Mouse (Mus musculus) kidney, embryonic 14.5 days (tissue): Measurements from ENCODE around the gene Prkcz. TPM values are rescaled to one million over a fixed set of nuclear protein-coding genes. Genes with fewer than 3 reads are reported as not detected.

Experiments used
- ATAC-seq: fragments of 200-750 bp; cut with Nextera tagmentation; 2 replicates; pipeline ENCODE4 v1.8.0; 2017; ENCODE audit warnings: moderate number of reproducible peaks, mild to moderate bottlenecking, moderate TSS enrichment, moderate library complexity; ENCODE audit not compliant: low FRiP score, low TSS enrichment
- H3K27ac ChIP-seq: fragments of 300-500 bp; sonication (generic); 2 replicates; pipeline ENCODE4 v1.5.1; 2014; ENCODE audit warnings: low read depth, mild to moderate bottlenecking, low read length, moderate library complexity, mixed read lengths
- H3K27me3 ChIP-seq: fragments of 300-500 bp; sonication (generic); 2 replicates; pipeline ENCODE4 v1.6.1; 2014; ENCODE audit warnings: mild to moderate bottlenecking, low read length; ENCODE audit not compliant: control insufficient read depth, insufficient read depth
- H3K36me3 ChIP-seq: fragments of 300-500 bp; sonication (generic); 2 replicates; pipeline ENCODE4 v1.6.1; 2014; ENCODE audit warnings: low read length, mixed read lengths; ENCODE audit not compliant: control insufficient read depth, insufficient read depth
- H3K4me1 ChIP-seq: fragments of 300-500 bp; sonication (generic); 2 replicates; pipeline ENCODE4 v1.6.1; 2014; ENCODE audit warnings: low read length, mixed read lengths; ENCODE audit not compliant: control insufficient read depth, insufficient read depth
- H3K4me2 ChIP-seq: fragments of 300-500 bp; sonication (generic); replicated peaks from 2 replicates; pipeline ENCODE4 v1.6.1; 2014; ENCODE audit warnings: low read depth, mild to moderate bottlenecking, low read length
- H3K4me3 ChIP-seq: fragments of 300-500 bp; sonication (generic); 2 replicates; pipeline ENCODE4 v1.5.1; 2014; ENCODE audit warnings: mild to moderate bottlenecking, low read length
- H3K9ac ChIP-seq: fragments of 300-500 bp; sonication (generic); 2 replicates; pipeline ENCODE4 v1.6.1; 2014; ENCODE audit warnings: low read depth, mild to moderate bottlenecking, low read length, moderate library complexity
- H3K9me3 ChIP-seq: fragments of 300-500 bp; sonication (generic); 2 replicates; pipeline ENCODE4 v1.6.1; 2016; ENCODE audit warnings: low read length; ENCODE audit not compliant: control insufficient read depth
- WGBS: fragments of 180-500 bp; shearing (Covaris S2); extraction: QIAGEN DNeasy Blood & Tissue Kit; methylation state at CpG from one replicate; pipeline ENCODE4 v1.1.7; 2014; 5-methylcytosine and 5-hydroxymethylcytosine counted together
- polyA plus RNA-seq: library from polyadenylated mRNA; unstranded; fragments of >200 nt; fragmentation: Nextera tagmentation; extraction: Ambion mirVana; gene quantifications from 2 replicates; pipeline ENCODE4 v1.2.1, GENCODE M21; 2014

Prkcz gene
- polyA plus RNA-seq, 1 experiment from 2014 or later, result 10.2 TPM

DNA sequence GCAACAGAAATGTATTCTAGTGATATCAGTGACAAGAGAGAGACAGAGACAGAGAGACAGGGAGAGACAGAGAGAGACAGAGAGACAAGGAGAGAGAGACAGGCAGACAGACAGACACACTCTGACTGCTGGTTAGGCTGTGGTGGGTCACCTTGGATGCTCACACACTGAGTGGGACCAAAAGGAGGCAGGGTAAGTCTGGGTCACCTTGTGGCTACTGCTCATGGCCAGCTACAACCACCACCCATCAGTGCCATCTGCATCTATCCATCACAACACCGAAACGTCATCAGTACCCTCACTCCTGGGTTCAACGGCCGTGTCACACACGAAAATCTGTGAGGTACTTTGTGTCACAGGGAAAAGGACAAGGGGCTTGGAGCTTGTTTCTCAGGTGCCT, 53.6 kb downstream of the Prkcz start:
- Histone ChIP-seq H3K9me3 (no peaks in the 10 kb centered on the region), H3K4me3 (0 out of 2 replicates have a peak overlapping the region, but pooled peaks have one; percentile 2), H3K9ac (peak overlapping the region; percentile 28; the same call in 1 of the 2 replicates), H3K36me3 (no peaks in the 10 kb centered on the region), H3K27me3 (no peaks in the 10 kb centered on the region), H3K4me1 (peaks cover 13% of the 10 kb centered on the region; the same call in 1 of the 2 replicates), H3K4me2 (peak overlapping the region; percentile 13; the same call in 1 of the 2 replicates), H3K27ac (0 out of 2 replicates have a peak overlapping the region, but pooled peaks have one; percentile 24)
- 71% methylated on average over 5 of the region's 5 CpGs for WGBS
- no peak for ATAC-seq

DNA sequence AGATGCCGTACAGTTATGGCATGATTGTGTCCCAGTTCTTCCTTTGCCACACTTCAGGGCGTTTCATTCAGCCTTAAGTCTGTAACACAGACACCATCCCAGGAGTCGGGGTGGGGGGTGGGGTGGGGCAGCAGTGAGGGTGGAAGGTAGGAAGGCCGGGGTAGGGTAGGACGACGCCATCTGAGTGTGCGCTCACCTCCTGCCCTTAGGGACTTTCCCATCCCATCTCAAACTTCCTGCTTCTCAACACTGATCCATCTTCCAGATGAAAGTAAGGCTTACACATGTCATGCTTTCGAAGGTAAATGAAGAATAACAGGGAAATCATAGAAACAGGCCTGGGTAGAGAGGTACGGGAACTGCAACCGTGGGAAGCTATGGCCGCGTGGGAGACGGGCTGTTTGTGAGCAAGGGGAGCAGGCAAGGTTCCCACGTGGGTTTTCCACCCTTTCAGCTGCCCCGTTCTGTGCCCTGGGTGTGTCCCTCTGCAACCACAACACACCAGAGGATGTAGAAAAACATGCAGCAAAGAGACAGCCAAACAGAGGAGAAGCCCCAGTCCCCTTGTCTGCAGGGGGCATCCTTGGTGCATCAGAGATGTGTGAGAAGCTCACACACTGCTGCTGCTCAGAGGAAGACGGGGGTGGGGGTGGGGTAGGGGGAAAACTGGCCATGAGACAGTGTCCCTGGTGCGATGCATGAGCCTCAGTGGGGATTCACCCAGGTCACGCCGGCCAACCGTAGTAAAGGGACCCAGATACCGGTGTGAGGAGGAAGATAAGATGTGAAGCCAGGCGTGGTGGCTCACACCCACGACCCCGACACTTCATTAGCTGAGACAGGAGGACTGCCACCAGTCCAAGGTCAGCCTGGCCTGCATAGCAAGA, 54.6 kb downstream of the Prkcz start:
- Histone ChIP-seq H3K27ac (no peak overlapping the region), H3K27me3 (no peaks in the 10 kb centered on the region), H3K4me1 (peaks cover 13% of the 10 kb centered on the region; the same call in 1 of the 2 replicates), H3K9ac (no peak overlapping the region), H3K36me3 (no peaks in the 10 kb centered on the region), H3K4me3 (no peak overlapping the region), H3K4me2 (no peak overlapping the region), H3K9me3 (no peaks in the 10 kb centered on the region)
- 49% methylated on average over 24 of the region's 24 CpGs for WGBS
- no peak for ATAC-seq

- no peaks in the 10 kb centered on the region for H3K36me3 ChIP-seq
- H3K27me3 ChIP-seq, result no peaks in the 10 kb centered on the region
- peaks cover 13% of the 10 kb centered on the region; the same call in 1 of the 2 replicates for H3K4me1 ChIP-seq
- H3K27ac ChIP-seq, result no peak overlapping the region
- 63% methylated on average over 8 of the region's 8 CpGs for WGBS
- no peak overlapping the region for H3K9ac ChIP-seq
- H3K9me3 ChIP-seq, result no peaks in the 10 kb centered on the region
- no peak overlapping the region for H3K4me2 ChIP-seq
- no peak for ATAC-seq
- H3K4me3 ChIP-seq, result no peak overlapping the region
Measured at GRCm38 (mm10) chr4:155305531-155306031, 55.6 kb downstream of the Prkcz start.

GRCm38 (mm10) chr4:155304508-155305096, 56.6 kb downstream of the Prkcz start:
- Histone ChIP-seq H3K27me3 (no peaks in the 10 kb centered on the region), H3K4me1 (peaks cover 13% of the 10 kb centered on the region; the same call in 1 of the 2 replicates), H3K36me3 (no peaks in the 10 kb centered on the region), H3K27ac (no peak overlapping the region), H3K9me3 (no peaks in the 10 kb centered on the region), H3K4me3 (no peak overlapping the region), H3K9ac (no peak overlapping the region), H3K4me2 (no peak overlapping the region)
- ATAC-seq, result no peak
- WGBS, result 87% methylated on average over 7 of the region's 7 CpGs

GRCm38 (mm10) chr4:155301965-155302364, 59.2 kb downstream of the Prkcz start:
- no peak overlapping the region for H3K27ac ChIP-seq
- 31% methylated on average over 4 of the region's 4 CpGs for WGBS

DNA sequence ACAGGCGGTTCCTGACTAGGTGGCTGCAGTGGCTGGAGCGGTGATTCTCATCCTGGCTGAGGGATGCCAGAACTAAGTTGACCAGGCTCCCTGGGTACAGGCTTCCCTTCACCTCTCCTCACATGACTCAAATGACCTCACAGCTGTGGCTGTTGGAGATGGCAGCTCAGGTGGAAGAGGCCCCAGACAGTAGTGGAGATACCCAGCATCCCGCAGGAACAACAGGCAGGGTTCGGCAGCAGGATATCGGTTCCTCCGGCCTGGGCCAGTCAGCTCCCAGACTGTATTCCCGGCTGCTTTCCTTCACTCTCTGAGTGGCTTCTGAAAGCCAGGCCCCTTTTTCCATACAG, 60.1 kb downstream of the Prkcz start:
- Histone ChIP-seq H3K27me3 (no peaks in the 10 kb centered on the region), H3K4me1 (no peaks in the 10 kb centered on the region), H3K9ac (no peak overlapping the region), H3K36me3 (no peaks in the 10 kb centered on the region), H3K27ac (no peak overlapping the region), H3K9me3 (no peaks in the 10 kb centered on the region), H3K4me3 (no peak overlapping the region), H3K4me2 (no peak overlapping the region)
- 93% methylated on average over 7 of the region's 7 CpGs for WGBS
- no peak for ATAC-seq

More at GRCm38 (mm10) chr4:155301965-155302364, 59.2 kb downstream of the Prkcz start:
- H3K36me3 ChIP-seq, result no peaks in the 10 kb centered on the region
- no peaks in the 10 kb centered on the region for H3K9me3 ChIP-seq
- H3K27me3 ChIP-seq, result no peaks in the 10 kb centered on the region
- no peak overlapping the region for H3K4me3 ChIP-seq
- H3K4me2 ChIP-seq, result no peak overlapping the region
- H3K9ac ChIP-seq, result no peak overlapping the region
- H3K4me1 ChIP-seq, result peaks cover 5% of the 10 kb centered on the region; the same call in 1 of the 2 replicates
- no peak for ATAC-seq

- Histone ChIP-seq H3K36me3 (no peaks in the 10 kb centered on the region), H3K4me1 (no peaks in the 10 kb centered on the region), H3K27me3 (no peaks in the 10 kb centered on the region), H3K27ac (no peak overlapping the region), H3K9ac (no peak overlapping the region), H3K9me3 (no peaks in the 10 kb centered on the region), H3K4me3 (no peak overlapping the region), H3K4me2 (no peak overlapping the region)
- no peak for ATAC-seq
- 73% methylated on average over 21 of the region's 21 CpGs for WGBS
Measured at GRCm38 (mm10) chr4:155300421-155301097, 60.6 kb downstream of the Prkcz start.

DNA sequence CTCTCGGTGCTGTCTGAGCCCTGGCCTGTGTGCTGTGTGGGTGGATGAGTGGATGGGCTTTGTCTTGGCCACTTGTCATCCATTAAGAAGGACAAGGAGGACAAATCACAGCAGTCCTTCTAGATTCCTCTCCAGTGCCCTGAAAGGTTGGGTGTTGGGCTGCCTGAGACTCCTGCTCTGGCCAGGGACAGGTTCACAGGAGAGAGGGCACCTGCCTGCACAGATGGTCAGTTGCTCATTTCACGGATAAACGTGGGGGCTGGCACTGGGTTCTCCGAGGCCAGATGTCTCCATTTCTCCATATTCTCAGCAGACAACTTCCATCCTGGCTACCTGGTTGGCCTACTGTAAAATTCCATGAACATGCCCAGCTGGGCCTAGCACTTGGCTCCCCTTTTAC, 62.3 kb downstream of the Prkcz start:
- H3K9me3 ChIP-seq, result no peaks in the 10 kb centered on the region
- no peak overlapping the region for H3K4me2 ChIP-seq
- no peak overlapping the region for H3K27ac ChIP-seq
- no peak overlapping the region for H3K4me3 ChIP-seq
- no peaks in the 10 kb centered on the region for H3K36me3 ChIP-seq
- no peaks in the 10 kb centered on the region for H3K27me3 ChIP-seq
- H3K9ac ChIP-seq, result no peak overlapping the region
- H3K4me1 ChIP-seq, result no peaks in the 10 kb centered on the region
- WGBS, result 87% methylated on average over 4 of the region's 4 CpGs
- ATAC-seq, result no peak
